8 mouse cellular contexts compared by ENCODE assay signal in the genomic region with DNA sequence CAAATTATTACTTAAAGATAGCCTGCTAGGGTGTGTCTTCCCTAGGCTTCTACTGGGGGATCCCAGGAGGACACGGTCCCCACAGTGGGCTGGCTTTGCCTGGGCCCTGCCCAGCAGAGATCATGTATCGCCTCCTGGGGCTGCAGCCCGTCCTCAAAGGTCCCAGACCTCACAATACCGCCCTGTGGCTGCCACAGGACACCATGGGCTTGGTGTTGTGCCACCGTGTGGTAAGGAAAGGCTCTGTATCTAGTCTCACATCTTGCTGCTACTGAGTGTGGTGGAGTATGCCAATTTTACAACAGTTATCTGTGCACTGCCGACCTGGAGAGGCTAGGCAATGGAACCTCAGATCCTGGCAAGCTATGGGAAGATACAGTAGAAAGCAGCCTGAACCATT. TPM values are rescaled to one million over a fixed set of nuclear protein-coding genes. Genes with fewer than 3 reads are reported as not detected.
DNase-seq lines count a peak whose midpoint lies in the region; ATAC-seq and TF ChIP-seq lines count a peak whose summit lies in the region.

No protein-coding gene starts in this region.

- no peak overlapping the region for H3K4me2 ChIP-seq in kidney, embryonic 14.5 days (replicated peaks; ENCODE audit: low read depth, low read length)
- no peak overlapping the region for H3K4me2 ChIP-seq in forebrain, embryonic 16.5 days (ENCODE audit: low read length)
- no peak overlapping the region for H3K4me2 ChIP-seq in midbrain, embryonic 13.5 days (replicated peaks)

- TF ChIP-seq CTCF in kidney, adult 2 months (conservative IDR thresholded peaks at IDR 0.05; ENCODE audit: insufficient read depth, insufficient read length, low read depth, low read length), result 0 out of 2 replicates have a peak, but pooled peaks have one; percentile 22
- TF ChIP-seq CTCF in brain, embryonic 14.5 days (IDR thresholded peaks at IDR 0.05; ENCODE audit: borderline replicate concordance, extremely low read depth, insufficient read depth, insufficient read length), result peak; percentile 51; the same call in 1 of the 2 replicates

- H3K4me3 ChIP-seq in kidney, adult 2 months (ENCODE audit: insufficient read depth, low read depth, low read length), result no peak overlapping the region
- H3K4me3 ChIP-seq in kidney, embryonic 14.5 days (ENCODE audit: low read length), result no peak overlapping the region
- H3K4me3 ChIP-seq in forebrain, embryonic 16.5 days (replicated peaks; ENCODE audit: low read length), result no peak overlapping the region
- H3K4me3 ChIP-seq in midbrain, embryonic 13.5 days (replicated peaks), result no peak overlapping the region

- H3K27me3 ChIP-seq in kidney, adult 2 months (replicated peaks; ENCODE audit: control insufficient read depth, insufficient read depth, low read length), result no peaks in the 10 kb centered on the region
- no peaks in the 10 kb centered on the region for H3K27me3 ChIP-seq in kidney, embryonic 14.5 days (ENCODE audit: control insufficient read depth, insufficient read depth, low read length)
- H3K27me3 ChIP-seq in forebrain, embryonic 16.5 days (replicated peaks; ENCODE audit: control insufficient read depth, insufficient read depth, low read length), result no peaks in the 10 kb centered on the region
- H3K27me3 ChIP-seq in midbrain, embryonic 13.5 days, result no peaks in the 10 kb centered on the region

- 74% methylated on average over 6 of the region's 6 CpGs for WGBS in kidney, adult 2 months
- WGBS in kidney, embryonic 14.5 days, result 68% methylated on average over 6 of the region's 6 CpGs
- WGBS in forebrain, embryonic 16.5 days, result 40% methylated on average over 6 of the region's 6 CpGs
- WGBS in midbrain, embryonic 13.5 days, result 59% methylated on average over 6 of the region's 6 CpGs

- H3K4me1 ChIP-seq in kidney, adult 2 months (ENCODE audit: control insufficient read depth, insufficient read depth, low read length), result peaks cover 3% of the 10 kb centered on the region; the same call in 1 of the 2 replicates
- H3K4me1 ChIP-seq in kidney, embryonic 14.5 days (ENCODE audit: control insufficient read depth, insufficient read depth, low read length), result 0 out of 2 replicates have a peak, but pooled peaks cover 8% of the 10 kb centered on the region
- H3K4me1 ChIP-seq in forebrain, embryonic 16.5 days (replicated peaks; ENCODE audit: control insufficient read depth, insufficient read depth, low read length), result peaks cover 16% of the 10 kb centered on the region
- H3K4me1 ChIP-seq in midbrain, embryonic 13.5 days (replicated peaks), result peaks cover 48% of the 10 kb centered on the region

- no peak overlapping the region for H3K9ac ChIP-seq in kidney, embryonic 14.5 days (ENCODE audit: low read depth, low read length)
- no peak overlapping the region for H3K9ac ChIP-seq in forebrain, embryonic 16.5 days (replicated peaks; ENCODE audit: low read depth, low read length)
- H3K9ac ChIP-seq in midbrain, embryonic 13.5 days (replicated peaks), result no peak overlapping the region

- no peak for TF ChIP-seq POLR2A in kidney, adult 2 months (IDR thresholded peaks at IDR 0.05; ENCODE audit: low read depth, low read length)
- no peak for TF ChIP-seq POLR2A in brain, embryonic 14.5 days (IDR thresholded peaks at IDR 0.05; ENCODE audit: borderline replicate concordance, extremely low read depth, insufficient read depth, insufficient read length, poor library complexity, severe bottlenecking)

- peaks cover 38% of the 10 kb centered on the region for H3K9me3 ChIP-seq in kidney, embryonic 14.5 days (ENCODE audit: control insufficient read depth, low read length)
- H3K9me3 ChIP-seq in forebrain, embryonic 16.5 days (ENCODE audit: control insufficient read depth, low read length), result peaks cover 25% of the 10 kb centered on the region
- H3K9me3 ChIP-seq in midbrain, embryonic 13.5 days, result peaks cover 41% of the 10 kb centered on the region

- no peak for ATAC-seq in kidney, embryonic 14.5 days (ENCODE audit: low FRiP score, low TSS enrichment)
- no peak for ATAC-seq in forebrain, embryonic 16.5 days
- no peak for ATAC-seq in midbrain, embryonic 13.5 days

- DNase-seq in kidney, adult 2 months, result no peak
- peak; percentile 74 for DNase-seq in brain, embryonic 14.5 days (ENCODE audit: low read depth)
- no peak for DNase-seq in thymus, postnatal 10 days (ENCODE audit: low spot score in 2 of 2)
- no peak for DNase-seq in layer of hippocampus, adult 9-10 months (ENCODE audit: low spot score)
- DNase-seq in kidney, postnatal 25 days, result no peak

- no peak overlapping the region for H3K27ac ChIP-seq in kidney, adult 2 months (ENCODE audit: insufficient read depth, low read depth, low read length)
- no peak overlapping the region for H3K27ac ChIP-seq in kidney, embryonic 14.5 days (ENCODE audit: low read depth, low read length)
- H3K27ac ChIP-seq in forebrain, embryonic 16.5 days (ENCODE audit: low read length), result 0 out of 2 replicates have a peak overlapping the region, but pooled peaks have one; percentile 36
- H3K27ac ChIP-seq in midbrain, embryonic 13.5 days, result peak overlapping the region; percentile 70

- H3K36me3 ChIP-seq in kidney, adult 2 months (ENCODE audit: control insufficient read depth, insufficient read depth, low read length), result no peaks in the 10 kb centered on the region
- H3K36me3 ChIP-seq in kidney, embryonic 14.5 days (ENCODE audit: control insufficient read depth, insufficient read depth, low read length), result peaks cover 19% of the 10 kb centered on the region; the same call in 1 of the 2 replicates
- H3K36me3 ChIP-seq in forebrain, embryonic 16.5 days (ENCODE audit: control insufficient read depth, insufficient read depth), result peaks cover 33% of the 10 kb centered on the region
- H3K36me3 ChIP-seq in midbrain, embryonic 13.5 days, result peaks cover 76% of the 10 kb centered on the region

RNA-seq across cellular contexts. Expression of gene Nnat, which starts 1.4 kb away (rescaled TPM):
- polyA plus RNA-seq in kidney, adult 2 months (2012; rRNA removed), result 1.9 and 3.9 TPM in 2 replicates
- 248 and 307 TPM in 2 replicates for polyA plus RNA-seq in kidney, embryonic 14.5 days (2014; fragmentation: Nextera tagmentation; extraction: Ambion mirVana)
- polyA plus RNA-seq in brain, embryonic 14.5 days (2012; rRNA removed), result 8,068 and 9,838 TPM in 2 replicates
- polyA plus RNA-seq in forebrain, embryonic 16.5 days (2015; fragmentation: Nextera tagmentation; extraction: Ambion mirVana), result 5,254 and 7,174 TPM in 2 replicates
- polyA plus RNA-seq in midbrain, embryonic 13.5 days (2015; fragmentation: Nextera tagmentation; extraction: Ambion mirVana), result 8,644 and 8,868 TPM in 2 replicates

RNA-seq across cellular contexts. Expression of gene Blcap, which starts 12.6 kb away (rescaled TPM):
- polyA plus RNA-seq in kidney, adult 2 months (2012; rRNA removed), result 43.7 and 49.5 TPM in 2 replicates
- 48.7 and 49.5 TPM in 2 replicates for polyA plus RNA-seq in kidney, embryonic 14.5 days (2014; fragmentation: Nextera tagmentation; extraction: Ambion mirVana)
- 225 and 231 TPM in 2 replicates for polyA plus RNA-seq in brain, embryonic 14.5 days (2012; rRNA removed)
- polyA plus RNA-seq in forebrain, embryonic 16.5 days (2015; fragmentation: Nextera tagmentation; extraction: Ambion mirVana), result 196 and 239 TPM in 2 replicates
- polyA plus RNA-seq in midbrain, embryonic 13.5 days (2015; fragmentation: Nextera tagmentation; extraction: Ambion mirVana), result 246 and 256 TPM in 2 replicates

Comparison
In these comparisons a context has a peak if more than half of its experiments do, and no peak if none do; other contexts are left out.
1. RNA of gene Nnat, which starts 1.4 kb away (polyA plus RNA-seq): 8,644 to 8,868 TPM in midbrain, embryonic 13.5 days, 8,068 to 9,838 TPM in brain, embryonic 14.5 days, 5,254 to 7,174 TPM in forebrain, embryonic 16.5 days and 248 to 307 TPM in kidney, embryonic 14.5 days; 1.9 to 3.9 TPM in kidney, adult 2 months; every median in the first group is over 10 times any median in the second.
2. H3K27ac ChIP-seq: peak in forebrain, embryonic 16.5 days (single experiment) and midbrain, embryonic 13.5 days (single experiment); none in kidney, adult 2 months (single experiment) and kidney, embryonic 14.5 days (single experiment).